Comparison of ENCODE assay signal across 42 mouse cellular contexts in the genomic region with DNA sequence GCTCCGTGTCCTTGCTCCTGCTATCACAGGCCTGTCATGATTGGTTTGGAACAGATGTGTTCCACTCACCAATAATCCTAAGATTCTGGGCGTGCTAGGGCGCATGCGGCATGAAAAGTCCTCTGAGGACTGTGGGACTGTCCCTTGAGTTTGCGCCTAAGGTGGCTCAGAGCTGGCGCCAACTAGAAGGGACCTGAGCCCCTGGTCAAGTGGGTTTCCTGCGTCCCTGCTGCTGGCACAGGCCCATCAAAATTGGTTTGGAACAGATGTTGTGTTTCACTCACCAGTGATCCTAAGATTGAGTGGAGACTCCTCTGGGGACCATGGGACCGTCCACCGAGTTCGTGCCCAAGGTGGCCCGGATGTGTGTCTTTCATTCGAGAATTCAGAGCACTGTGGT. TPM values are rescaled to one million over a fixed set of nuclear protein-coding genes. Genes with fewer than 3 reads are reported as not detected.
"Had no signal": no experiment of that assay in that cellular context is flagged by ENCODE, and none has a peak within 500 bp of the region (broad histone marks: within the 10 kb centered on the region; RNA-seq: fewer than 3 reads in every experiment).

No protein-coding gene starts in this region.

- H3K9me3 ChIP-seq: heart, embryonic 12.5 days; heart, embryonic 13.5 days; heart, embryonic 15.5 days; hindbrain, embryonic 10.5 days; hindbrain, embryonic 12.5 days; hindbrain, embryonic 13.5 days; hindbrain, embryonic 15.5 days; intestine, embryonic 15.5 days; kidney, embryonic 15.5 days had no signal

- H3K9ac ChIP-seq: heart, embryonic 12.5 days; heart, embryonic 13.5 days; heart, embryonic 15.5 days; hindbrain, embryonic 12.5 days; hindbrain, embryonic 13.5 days; hindbrain, embryonic 14.5 days; hindbrain, embryonic 15.5 days; intestine, embryonic 15.5 days; kidney, embryonic 15.5 days had no signal

- DNase-seq: heart, postnatal 10 days; heart, postnatal 14 days; heart, postnatal 36 days; heart, postnatal 4 days; kidney, adult 11 months; kidney, adult 18-20 months; kidney, adult 2 months; kidney, adult 8-10 months; kidney, adult 9 months; kidney, postnatal 10 days; kidney, postnatal 14 days; kidney, postnatal 36 days; kidney, postnatal 4 days; layer of hippocampus, adult 9-11 months; layer of hippocampus, postnatal 36 days had no signal

- H3K4me1 ChIP-seq: heart, embryonic 12.5 days; heart, embryonic 13.5 days; heart, embryonic 15.5 days; hindbrain, embryonic 10.5 days; hindbrain, embryonic 12.5 days; hindbrain, embryonic 13.5 days; hindbrain, embryonic 15.5 days; intestine, embryonic 15.5 days; kidney, embryonic 15.5 days had no signal

- H3K27me3 ChIP-seq: heart, embryonic 12.5 days; heart, embryonic 13.5 days; heart, embryonic 15.5 days; hindbrain, embryonic 12.5 days; hindbrain, embryonic 13.5 days; hindbrain, embryonic 15.5 days; intestine, embryonic 15.5 days; kidney, embryonic 15.5 days had no signal

- H3K4me3 ChIP-seq: heart, embryonic 12.5 days; heart, embryonic 13.5 days; heart, embryonic 15.5 days; hindbrain, embryonic 10.5 days; hindbrain, embryonic 12.5 days; hindbrain, embryonic 13.5 days; hindbrain, embryonic 15.5 days; intestine, embryonic 15.5 days; kidney, embryonic 15.5 days; layer of hippocampus, adult 2 months; left cerebral cortex, adult 2 months had no signal

- H3K4me2 ChIP-seq: heart, embryonic 12.5 days; heart, embryonic 13.5 days; heart, embryonic 15.5 days; hindbrain, embryonic 12.5 days; hindbrain, embryonic 13.5 days; hindbrain, embryonic 14.5 days; hindbrain, embryonic 15.5 days; intestine, embryonic 15.5 days; kidney, embryonic 15.5 days had no signal

- H3K36me3 ChIP-seq: heart, embryonic 12.5 days; heart, embryonic 13.5 days; heart, embryonic 15.5 days; hindbrain, embryonic 10.5 days; hindbrain, embryonic 12.5 days; hindbrain, embryonic 13.5 days; hindbrain, embryonic 15.5 days; intestine, embryonic 15.5 days; kidney, embryonic 15.5 days had no signal

- H3K27ac ChIP-seq: heart, embryonic 13.5 days; heart, embryonic 15.5 days; hindbrain, embryonic 10.5 days; hindbrain, embryonic 12.5 days; hindbrain, embryonic 13.5 days; hindbrain, embryonic 14.5 days; hindbrain, embryonic 15.5 days; hindbrain, postnatal 0 days; intestine, embryonic 15.5 days; kidney, embryonic 15.5 days; kidney, postnatal 0 days; layer of hippocampus, adult 2 months; left cerebral cortex, adult 2 months had no signal

RNA-seq across cellular contexts. Expression of gene Mmp13, which starts 17.6 kb away (rescaled TPM):
- total RNA-seq: heart, postnatal 10 days; hematopoietic stem cell, adult 5-6 weeks; layer of hippocampus, adult 18-20 months; layer of hippocampus, adult 8-10 months; layer of hippocampus, postnatal 10 days; layer of hippocampus, postnatal 14 days; layer of hippocampus, postnatal 25 days; layer of hippocampus, postnatal 36 days; left cerebral cortex, adult 2 months; left cerebral cortex, adult 8-10 months had no signal
- polyA plus RNA-seq: hindbrain, embryonic 10.5 days; hindbrain, embryonic 11.5 days; hindbrain, embryonic 12.5 days; hindbrain, embryonic 13.5 days; hindbrain, embryonic 14.5 days; hindbrain, embryonic 15.5 days; inflammation-experienced regulatory T-cells, adult 6 months; intestine, embryonic 14.5 days had no signal

RNA-seq across cellular contexts. Expression of gene Mmp12, which starts 54.3 kb away (rescaled TPM):
- total RNA-seq: hematopoietic stem cell, adult 5-6 weeks; hindbrain, postnatal 0 days; layer of hippocampus, adult 18-20 months; layer of hippocampus, adult 2 months; layer of hippocampus, postnatal 10 days; layer of hippocampus, postnatal 14 days; layer of hippocampus, postnatal 25 days; layer of hippocampus, postnatal 36 days; left cerebral cortex, adult 18-20 months; left cerebral cortex, adult 2 months had no signal
- polyA plus RNA-seq: heart, embryonic 12.5 days; hindbrain, embryonic 10.5 days; hindbrain, embryonic 11.5 days; hindbrain, embryonic 12.5 days; hindbrain, embryonic 13.5 days; hindbrain, embryonic 14.5 days; hindbrain, embryonic 15.5 days; hindbrain, postnatal 0 days; intestine, embryonic 15.5 days; kidney, embryonic 14.5 days; kidney, embryonic 15.5 days; kidney, embryonic 16.5 days; kidney, postnatal 0 days had no signal
